13 mouse cellular contexts compared by ENCODE assay signal in the genomic region with DNA sequence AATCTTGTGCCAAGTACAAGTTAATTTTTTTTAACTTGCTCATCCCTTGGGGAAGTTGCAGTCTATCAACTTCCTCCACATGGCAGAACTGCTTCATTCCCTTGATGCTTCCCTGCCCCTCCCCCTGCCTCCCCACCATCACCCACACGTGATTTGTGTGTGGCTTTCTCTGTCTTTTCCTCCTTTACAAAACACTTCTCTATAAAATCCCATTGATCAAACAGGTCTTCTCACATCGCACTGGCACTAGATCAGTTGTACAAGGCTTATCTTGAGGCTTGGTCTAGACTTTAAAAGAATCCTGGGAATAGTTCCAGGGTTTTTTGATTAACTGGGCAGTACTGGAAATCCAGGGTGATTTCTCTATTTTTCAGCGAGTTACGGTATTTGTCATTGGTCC. TPM values are rescaled to one million over a fixed set of nuclear protein-coding genes. Genes with fewer than 3 reads are reported as not detected.
DNase-seq lines count a peak whose midpoint lies in the region; ATAC-seq and TF ChIP-seq lines count a peak whose summit lies in the region.
"Had no signal": no experiment of that assay in that cellular context is flagged by ENCODE, and none has a peak within 500 bp of the region (broad histone marks: within the 10 kb centered on the region; RNA-seq: fewer than 3 reads in every experiment).

No protein-coding gene starts in this region.

- H3K27ac ChIP-seq in kidney, adult 2 months (ENCODE audit: insufficient read depth, low read depth, low read length) = no peak overlapping the region; the same call in 1 of the 2 replicates
- H3K27ac ChIP-seq in lung, embryonic 16.5 days (ENCODE audit: low read length) = no peak overlapping the region
- H3K27ac ChIP-seq: hindbrain, postnatal 0 days; stomach, postnatal 0 days had no signal

- H3K36me3 ChIP-seq in kidney, adult 2 months (ENCODE audit: control insufficient read depth, insufficient read depth, low read length) = no peaks in the 10 kb centered on the region
- no peaks in the 10 kb centered on the region for H3K36me3 ChIP-seq in lung, embryonic 16.5 days (ENCODE audit: control insufficient read depth, insufficient read depth, low read length)

- no peak overlapping the region for H3K4me3 ChIP-seq in kidney, adult 2 months (ENCODE audit: insufficient read depth, low read depth, low read length)
- no peak overlapping the region for H3K4me3 ChIP-seq in lung, embryonic 16.5 days (ENCODE audit: low read length)

- peak; percentile 39 to 72 for DNase-seq in adrenal gland, adult (ENCODE audit: inconsistent age in 2 of 2, low spot score in 1 of 2)
- no peak for DNase-seq in adrenal gland, postnatal 4 days (ENCODE audit: low spot score in 2 of 2)
- DNase-seq in kidney, adult 2 months = peak; percentile 65
- no peak for DNase-seq in kidney, postnatal 10 days
- DNase-seq in adrenal gland, postnatal 10 days = peak; percentile 34
- DNase-seq in yolk sac, embryonic 10.5 days (ENCODE audit: low spot score) = no peak
- no peak for DNase-seq in neural tube, embryonic 10.5 days (ENCODE audit: extremely low spot score, low spot score)
- DNase-seq: cerebellum, postnatal 10 days had no signal

- peaks cover 2% of the 10 kb centered on the region; the same call in 1 of the 2 replicates for H3K4me1 ChIP-seq in kidney, adult 2 months (ENCODE audit: control insufficient read depth, insufficient read depth, low read length)
- H3K4me1 ChIP-seq in lung, embryonic 16.5 days (replicated peaks; ENCODE audit: control insufficient read depth, insufficient read depth, low read length) = peaks cover 5% of the 10 kb centered on the region; the same call in 1 of the 2 replicates

- peak; percentile 74; the same call in 1 of the 2 replicates for ATAC-seq in lung, embryonic 16.5 days (ENCODE audit: low read depth)
- ATAC-seq: forebrain, embryonic 14.5 days; hindbrain, postnatal 0 days had no signal

- no peak overlapping the region for H3K9ac ChIP-seq in lung, embryonic 16.5 days (ENCODE audit: low read length)

- no peak for TF ChIP-seq CTCF in kidney, adult 2 months (conservative IDR thresholded peaks at IDR 0.05; ENCODE audit: insufficient read depth, insufficient read length, low read depth, low read length)

- WGBS in kidney, adult 2 months = 61% methylated on average over 4 of the region's 4 CpGs
- WGBS in lung, embryonic 16.5 days = 41% methylated on average over 4 of the region's 4 CpGs

- no peaks in the 10 kb centered on the region for H3K9me3 ChIP-seq in lung, embryonic 16.5 days (ENCODE audit: control insufficient read depth, low read length)

- H3K27me3 ChIP-seq in kidney, adult 2 months (replicated peaks; ENCODE audit: control insufficient read depth, insufficient read depth, low read length) = no peaks in the 10 kb centered on the region
- H3K27me3 ChIP-seq in lung, embryonic 16.5 days (ENCODE audit: control insufficient read depth, insufficient read depth, low read depth, low read length) = no peaks in the 10 kb centered on the region

- no peak overlapping the region for H3K4me2 ChIP-seq in lung, embryonic 16.5 days (ENCODE audit: low read depth, low read length)

- TF ChIP-seq POLR2A in kidney, adult 2 months (IDR thresholded peaks at IDR 0.05; ENCODE audit: low read depth, low read length) = no peak

RNA-seq across cellular contexts. Expression of a gene that starts 55.0 kb away (rescaled TPM):
- 10 to 100 TPM; 36.8 to 46.8 TPM for total RNA-seq in adrenal gland, postnatal 4 days (2021)
- polyA plus RNA-seq in kidney, adult 2 months (2012; rRNA removed) = 4.2 and 7.5 TPM in 2 replicates
- total RNA-seq in adrenal gland, postnatal 10 days (2021) = 10 to 100 TPM; 26.4 to 33.8 TPM
- polyA plus RNA-seq in lung, embryonic 16.5 days (2015; fragmentation: Nextera tagmentation; extraction: Ambion mirVana) = 117 and 118 TPM in 2 replicates
- total RNA-seq: monocyte, adult 5-6 weeks had no signal

Comparison
In these comparisons a context has a peak if more than half of its experiments do, and no peak if none do; other contexts are left out.
1. DNase-seq: peak in adrenal gland, adult (2 of 2), kidney, adult 2 months (single experiment) and adrenal gland, postnatal 10 days (single experiment); none in adrenal gland, postnatal 4 days (0 of 2), kidney, postnatal 10 days (single experiment), yolk sac, embryonic 10.5 days (single experiment) and neural tube, embryonic 10.5 days (single experiment).